Mouse (Mus musculus) MEL (cell line): ENCODE measurements at regions not wholly inside any gene's neighbourhood (a gene's known extent, or its start where the extent isn't known, plus 50 kb on each side); places are given as distances from the start of the nearest gene placed in this dataset.

ENCODE experiments used
- DNase-seq: peaks from one replicate; pipeline ENCODE4 v3.0.0; 2011; ENCODE audit warnings: low read depth, low spot score
- H3K27ac ChIP-seq: 2 replicates; pipeline ENCODE4 v1.5.1; 2012; ENCODE audit warnings: low read depth, mild to moderate bottlenecking, control low read depth, low read length, moderate library complexity; ENCODE audit not compliant: control insufficient read depth
- H3K27me3 ChIP-seq, 2 experiments: fragments of 150-350 bp in 1 of 2; sonication (generic) in 1 of 2; 2 replicates each; pipeline ENCODE4 v1.6.1; 2012; ENCODE audit warnings: low read length in 2 of 2, mild to moderate bottlenecking in 2 of 2, improper control_type of control experiment in 1 of 2, moderate library complexity in 1 of 2; ENCODE audit not compliant: insufficient read depth in 2 of 2, control insufficient read depth in 1 of 2
- H3K36me3 ChIP-seq, 2 experiments: 2 replicates each; pipeline ENCODE4 v1.6.1; 2012 to 2014; ENCODE audit warnings: low read length in 2 of 2, improper control_type of control experiment in 1 of 2, inconsistent platforms in 1 of 2, mild to moderate bottlenecking in 1 of 2; ENCODE audit not compliant: insufficient read depth in 2 of 2, control insufficient read depth in 1 of 2
- H3K4me1 ChIP-seq, 2 experiments: fragments of 150-350 bp in 1 of 2; sonication (generic) in 1 of 2; 2 replicates each; pipeline ENCODE4 v1.6.1; 2012; ENCODE audit warnings: low read length in 2 of 2, improper control_type of control experiment in 1 of 2, mild to moderate bottlenecking in 1 of 2; ENCODE audit not compliant: insufficient read depth in 2 of 2, control insufficient read depth in 1 of 2
- H3K4me3 ChIP-seq, 2 experiments: fragments of 150-350 bp in 1 of 2; sonication (generic) in 1 of 2; 2 replicates each; pipeline ENCODE4 v1.5.1; 2012; ENCODE audit warnings: low read depth in 2 of 2, low read length in 2 of 2, mild to moderate bottlenecking in 2 of 2, moderate library complexity in 2 of 2, control low read depth in 1 of 2, improper control_type of control experiment in 1 of 2; ENCODE audit not compliant: control insufficient read depth in 1 of 2, insufficient read depth in 1 of 2
- H3K79me2 ChIP-seq: 2 replicates; pipeline ENCODE4 v1.6.1; 2012; ENCODE audit warnings: mild to moderate bottlenecking, low read length, moderate library complexity; ENCODE audit not compliant: control insufficient read depth, poor library complexity, insufficient read depth
- H3K9ac ChIP-seq: 2 replicates; pipeline ENCODE4 v1.6.1; 2012; ENCODE audit warnings: low read depth, mild to moderate bottlenecking, control low read depth, low read length, moderate library complexity; ENCODE audit not compliant: control insufficient read depth, poor library complexity, severe bottlenecking
- H3K9me3 ChIP-seq: fragments of 150-350 bp; sonication (generic); replicated peaks from 2 replicates; pipeline ENCODE4 v1.6.1; 2012; ENCODE audit warnings: mild to moderate bottlenecking, low read length, improper control_type of control experiment, moderate library complexity; ENCODE audit not compliant: insufficient read depth
- CHD1 ChIP-seq: IDR thresholded peaks from 2 replicates; pipeline ENCODE4 v1.6.1; 2012; ENCODE audit warnings: low read depth, mild to moderate bottlenecking, inconsistent platforms, low read length, improper control_type of control experiment
- CHD2 ChIP-seq: IDR thresholded peaks from 2 replicates; pipeline ENCODE4 v1.6.1; 2011; ENCODE audit warnings: low read length, improper control_type of control experiment
- CTCF ChIP-seq, 3 experiments: IDR thresholded peaks in 2 of 3; conservative IDR thresholded peaks in 1 of 3; 2 replicates each; pipeline ENCODE4 v1.5.1; 2011 to 2012; ENCODE audit warnings: low read length in 3 of 3, low read depth in 2 of 3, mild to moderate bottlenecking in 2 of 3, improper control_type of control experiment in 1 of 3, inconsistent platforms in 1 of 3, mixed read lengths in 1 of 3, moderate library complexity in 1 of 3; ENCODE audit not compliant: control insufficient read depth in 1 of 3, insufficient read depth in 1 of 3, poor library complexity in 1 of 3, severe bottlenecking in 1 of 3
- E2F4 ChIP-seq: IDR thresholded peaks from 2 replicates; pipeline ENCODE4 v1.6.1; 2011; ENCODE audit warnings: low read depth, low read length, improper control_type of control experiment, borderline replicate concordance
- ELF1 ChIP-seq: IDR thresholded peaks from 2 replicates; pipeline ENCODE4 v1.6.1; 2014; ENCODE audit warnings: low read depth, mild to moderate bottlenecking, inconsistent platforms, low read length, improper control_type of control experiment, moderate library complexity
- ETS1 ChIP-seq: IDR thresholded peaks from 2 replicates; pipeline ENCODE4 v1.6.1; 2012; ENCODE audit warnings: low read depth, mild to moderate bottlenecking, inconsistent platforms, low read length, improper control_type of control experiment, moderate library complexity
- GABPA ChIP-seq: IDR thresholded peaks from 2 replicates; pipeline ENCODE4 v1.6.1; 2012; ENCODE audit warnings: low read depth, mild to moderate bottlenecking, inconsistent platforms, low read length, improper control_type of control experiment, moderate library complexity
- GATA1 ChIP-seq: IDR thresholded peaks from 2 replicates; pipeline ENCODE4 v1.6.1; 2011; ENCODE audit warnings: low read depth, low read length, improper control_type of control experiment
- HCFC1 ChIP-seq: IDR thresholded peaks from 2 replicates; pipeline ENCODE4 v1.6.1; 2012; ENCODE audit warnings: low read depth, mild to moderate bottlenecking, inconsistent platforms, low read length, improper control_type of control experiment, moderate library complexity
- KAT2A ChIP-seq: conservative IDR thresholded peaks from 2 replicates; pipeline ENCODE4 v1.6.1; 2012; ENCODE audit warnings: low read depth, low read length, improper control_type of control experiment, inconsistent platforms
- MAFK ChIP-seq: IDR thresholded peaks from 2 replicates; pipeline ENCODE4 v1.6.1; 2011; ENCODE audit warnings: low read depth, mild to moderate bottlenecking, low read length, improper control_type of control experiment, borderline replicate concordance
- MAX ChIP-seq: IDR thresholded peaks from 2 replicates; pipeline ENCODE4 v1.6.1; 2011; ENCODE audit warnings: low read length, improper control_type of control experiment
- MAZ ChIP-seq: IDR thresholded peaks from 2 replicates; pipeline ENCODE4 v1.6.1; 2012; ENCODE audit warnings: low read depth, mild to moderate bottlenecking, inconsistent platforms, low read length, improper control_type of control experiment
- MXI1 ChIP-seq: IDR thresholded peaks from 2 replicates; pipeline ENCODE4 v1.6.1; 2011; ENCODE audit warnings: mild to moderate bottlenecking, low read depth, low read length, improper control_type of control experiment
- MYB ChIP-seq: IDR thresholded peaks from 2 replicates; pipeline ENCODE4 v1.6.1; 2011; ENCODE audit warnings: mild to moderate bottlenecking, low read depth, low read length, improper control_type of control experiment
- MYC ChIP-seq: IDR thresholded peaks from 2 replicates; pipeline ENCODE4 v1.6.1; 2011; ENCODE audit warnings: low read depth, mild to moderate bottlenecking, low read length, improper control_type of control experiment, moderate library complexity
- NRF1 ChIP-seq: IDR thresholded peaks from 2 replicates; pipeline ENCODE4 v1.6.1; 2014; ENCODE audit warnings: low read depth, mild to moderate bottlenecking, inconsistent platforms, low read length, improper control_type of control experiment, moderate library complexity; ENCODE audit not compliant: poor library complexity, insufficient read depth, severe bottlenecking
- POLR2A ChIP-seq, 2 experiments: IDR thresholded peaks; 2 replicates each; pipeline ENCODE4 v1.6.1; 2011 to 2012; ENCODE audit warnings: low read length in 2 of 2, mild to moderate bottlenecking in 2 of 2, control low read depth in 1 of 2, improper control_type of control experiment in 1 of 2, low read depth in 1 of 2, moderate library complexity in 1 of 2; ENCODE audit not compliant: control insufficient read depth in 1 of 2, insufficient read depth in 1 of 2, poor library complexity in 1 of 2
- POLR2AphosphoS2 ChIP-seq: IDR thresholded peaks from 2 replicates; pipeline ENCODE4 v1.6.1; 2011; ENCODE audit warnings: low read length, improper control_type of control experiment
- RAD21 ChIP-seq: IDR thresholded peaks from 2 replicates; pipeline ENCODE4 v1.6.1; 2011; ENCODE audit warnings: mild to moderate bottlenecking, low read depth, low read length, improper control_type of control experiment
- SMC3 ChIP-seq: IDR thresholded peaks from 2 replicates; pipeline ENCODE4 v1.6.1; 2011; ENCODE audit warnings: low read depth, low read length, improper control_type of control experiment
- TCF12 ChIP-seq: IDR thresholded peaks from 2 replicates; pipeline ENCODE4 v1.6.1; 2014; ENCODE audit warnings: low read depth, mild to moderate bottlenecking, inconsistent platforms, low read length, improper control_type of control experiment, moderate library complexity
- USF1 ChIP-seq: IDR thresholded peaks from 2 replicates; pipeline ENCODE4 v1.6.1; 2014; ENCODE audit warnings: low read depth, mild to moderate bottlenecking, inconsistent platforms, low read length, improper control_type of control experiment, moderate library complexity
- USF2 ChIP-seq, 2 experiments: IDR thresholded peaks; 2 replicates each; pipeline ENCODE4 v1.6.1; 2011 to 2012; ENCODE audit warnings: improper control_type of control experiment in 2 of 2, low read length in 2 of 2, borderline replicate concordance in 1 of 2, inconsistent platforms in 1 of 2, low read depth in 1 of 2, mild to moderate bottlenecking in 1 of 2; ENCODE audit not compliant: insufficient read depth in 1 of 2
- ZC3H11A ChIP-seq: IDR thresholded peaks from 2 replicates; pipeline ENCODE4 v1.6.1; 2012; ENCODE audit warnings: low read depth, mild to moderate bottlenecking, inconsistent platforms, low read length, improper control_type of control experiment
- ZKSCAN1 ChIP-seq: IDR thresholded peaks from 2 replicates; pipeline ENCODE4 v1.6.1; 2012; ENCODE audit warnings: low read depth, mild to moderate bottlenecking, inconsistent platforms, low read length, improper control_type of control experiment, moderate library complexity
- ZMIZ1 ChIP-seq: IDR thresholded peaks from 2 replicates; pipeline ENCODE4 v1.6.1; 2012; ENCODE audit warnings: low read depth, mild to moderate bottlenecking, inconsistent platforms, low read length, improper control_type of control experiment, moderate library complexity
- ZNF384 ChIP-seq: IDR thresholded peaks from 2 replicates; pipeline ENCODE4 v1.6.1; 2012; ENCODE audit warnings: low read depth, mild to moderate bottlenecking, inconsistent platforms, low read length, improper control_type of control experiment

DNA sequence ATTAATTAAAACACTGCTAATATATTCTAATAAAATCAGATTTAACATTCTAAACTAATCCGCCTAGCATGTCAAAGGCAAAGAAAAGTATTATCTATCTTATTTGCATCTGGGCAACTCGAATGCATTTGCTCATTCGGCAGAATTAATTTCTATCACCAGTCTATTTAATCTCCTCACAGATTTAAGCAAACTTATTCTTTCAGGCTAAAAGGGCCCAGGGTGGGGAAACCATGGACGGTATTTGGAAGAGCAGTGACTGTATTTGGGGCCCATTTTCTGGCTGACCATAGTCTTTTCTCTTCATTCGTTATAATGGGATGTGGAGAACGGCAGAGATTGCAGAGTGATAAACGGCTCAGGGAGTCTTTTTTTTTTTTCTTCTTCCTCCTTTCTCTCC is 423.5 kb upstream of the Ubash3b start:
- Histone ChIP-seq H3K4me1 (no peaks in the 10 kb centered on the region), H3K36me3 (no peaks in the 10 kb centered on the region)
- TF ChIP-seq POLR2AphosphoS2, result no peak
- no peak for TF ChIP-seq NRF1
- TF ChIP-seq ELF1, result no peak
- TF ChIP-seq ZNF384, result no peak
- TF ChIP-seq ETS1, result no peak
- no peak for TF ChIP-seq ZMIZ1
- TF ChIP-seq USF1, result no peak
- no peak for TF ChIP-seq KAT2A
- TF ChIP-seq GATA1, result no peak
- no peak for TF ChIP-seq MAZ
- TF ChIP-seq MYC, result no peak
- no peak for TF ChIP-seq HCFC1
- no peak for TF ChIP-seq POLR2A (IDR thresholded peaks at IDR 0.05; ENCODE audit: control insufficient read depth in 1 of 2, insufficient read depth in 1 of 2, low read depth in 1 of 2, low read length in 2 of 2, poor library complexity in 1 of 2)
- TF ChIP-seq MAFK, result no peak
- TF ChIP-seq MYB, result no peak
- TF ChIP-seq RAD21, result no peak
- no peak for TF ChIP-seq MXI1
- no peak for TF ChIP-seq CTCF (IDR thresholded peaks at IDR 0.05 in 2 of 3, conservative IDR thresholded peaks at IDR 0.05 in 1 of 3; ENCODE audit: control insufficient read depth in 1 of 3, insufficient read depth in 1 of 3, low read depth in 2 of 3, low read length in 3 of 3, poor library complexity in 1 of 3, severe bottlenecking in 1 of 3)
- TF ChIP-seq, all 39 proteins: peak for 0
- Histone ChIP-seq H3K9me3 (no peaks in the 10 kb centered on the region), H3K9ac (no peak overlapping the region), H3K27ac (no peak overlapping the region), H3K4me3 (no peak overlapping the region), H3K79me2 (no peaks in the 10 kb centered on the region), H3K27me3 (no peaks in the 10 kb centered on the region)
- DNase-seq, result no peak

DNA sequence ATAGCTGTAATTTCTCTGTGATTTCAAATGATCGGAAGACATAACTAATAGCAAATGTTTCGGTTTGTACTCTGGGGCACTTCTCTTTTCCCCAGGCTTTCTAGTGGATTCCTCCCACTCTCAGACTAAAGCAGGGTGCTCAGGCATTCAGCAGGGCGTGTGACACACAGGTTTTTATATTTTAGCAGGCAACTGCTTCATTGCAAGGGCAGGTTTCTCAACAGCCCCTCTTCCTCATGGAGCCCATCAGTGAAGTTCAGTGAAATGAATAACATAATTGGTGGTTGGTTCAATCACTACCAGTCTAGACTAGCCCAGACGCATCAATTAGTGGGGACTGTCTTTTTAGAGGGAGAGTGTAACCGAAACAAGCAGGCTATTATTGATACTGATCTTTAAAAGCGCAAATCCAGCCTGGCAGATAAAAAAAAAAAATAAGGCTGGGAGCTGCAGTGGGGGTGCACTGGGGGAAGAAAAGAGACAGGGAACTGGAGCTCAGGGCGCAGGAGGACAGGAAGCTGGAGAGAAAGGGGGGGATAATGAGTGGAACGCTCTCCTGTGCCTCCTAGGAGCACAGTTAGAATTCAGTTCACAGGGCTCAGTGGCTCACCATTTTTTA is 422.3 kb upstream of the Ubash3b start:
- no peak for DNase-seq
- no peaks in the 10 kb centered on the region for H3K9me3 ChIP-seq
- H3K9ac ChIP-seq, result no peak overlapping the region
- TF ChIP-seq USF2 (IDR thresholded peaks at IDR 0.05; ENCODE audit: borderline replicate concordance in 1 of 2, insufficient read depth in 1 of 2, low read depth in 1 of 2, low read length in 2 of 2) (no peak), TCF12 (no peak), MXI1 (no peak), MAFK (no peak), CTCF (IDR thresholded peaks at IDR 0.05 in 2 of 3, conservative IDR thresholded peaks at IDR 0.05 in 1 of 3; ENCODE audit: control insufficient read depth in 1 of 3, insufficient read depth in 1 of 3, low read depth in 2 of 3, low read length in 3 of 3, poor library complexity in 1 of 3, severe bottlenecking in 1 of 3) (no peak), ZC3H11A (no peak), CHD1 (no peak), E2F4 (no peak), SMC3 (no peak), ZNF384 (no peak), MYB (no peak), CHD2 (no peak), RAD21 (no peak), ZKSCAN1 (no peak), ELF1 (no peak), GABPA (no peak), USF1 (no peak), MAX (no peak), ETS1 (no peak), POLR2A (IDR thresholded peaks at IDR 0.05; ENCODE audit: control insufficient read depth in 1 of 2, insufficient read depth in 1 of 2, low read depth in 1 of 2, low read length in 2 of 2, poor library complexity in 1 of 2) (no peak)
- H3K27me3 ChIP-seq, result no peaks in the 10 kb centered on the region
- H3K79me2 ChIP-seq, result no peaks in the 10 kb centered on the region
- H3K36me3 ChIP-seq, result no peaks in the 10 kb centered on the region
- H3K4me1 ChIP-seq, result no peaks in the 10 kb centered on the region
- H3K27ac ChIP-seq, result no peak overlapping the region
- H3K4me3 ChIP-seq, result no peak overlapping the region
